Comparison of ENCODE assay signal across 8 mouse cellular contexts in the genomic region with DNA sequence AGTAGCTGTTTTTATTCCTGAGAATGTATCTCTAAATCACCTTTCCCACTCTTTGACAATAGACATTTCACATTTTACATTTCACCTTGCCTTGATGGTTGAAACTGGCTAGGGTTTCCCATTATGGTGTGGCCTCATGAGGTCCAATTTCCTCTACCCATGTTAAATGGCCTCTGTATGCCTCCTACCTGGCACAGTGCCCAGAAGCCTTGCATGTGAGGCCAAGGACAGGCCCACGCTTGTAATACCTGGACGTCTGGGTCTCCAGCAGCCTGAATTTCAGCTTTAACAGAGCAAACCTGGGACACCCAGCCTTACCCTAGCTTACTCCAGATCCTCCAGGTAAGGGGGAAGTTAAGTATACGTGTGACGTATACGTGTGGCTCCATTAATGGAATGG. TPM values are rescaled to one million over a fixed set of nuclear protein-coding genes. Genes with fewer than 3 reads are reported as not detected.
A peak's percentile ranks its signal among the peaks of the same experiment; 100 is the strongest.
DNase-seq lines count a peak whose midpoint lies in the region; ATAC-seq and TF ChIP-seq lines count a peak whose summit lies in the region.

No protein-coding gene starts in this region.

- peak overlapping the region; percentile 35 for H3K4me2 ChIP-seq in kidney, embryonic 14.5 days (replicated peaks; ENCODE audit: low read depth, low read length)

- peak overlapping the region; percentile 25; the same call in 1 of the 2 replicates for H3K9ac ChIP-seq in MEL (ENCODE audit: control insufficient read depth, low read depth, low read length, poor library complexity, severe bottlenecking)
- peak overlapping the region; percentile 32; the same call in 1 of the 2 replicates for H3K9ac ChIP-seq in kidney, embryonic 14.5 days (ENCODE audit: low read depth, low read length)

- 55% methylated on average over 5 of the region's 5 CpGs for WGBS in kidney, embryonic 14.5 days

- peak; percentile 56 for ATAC-seq in kidney, embryonic 14.5 days (ENCODE audit: low FRiP score, low TSS enrichment)
- ATAC-seq in inflammation-experienced regulatory T-cells, adult 6 months = no peak

- no peak for TF ChIP-seq CTCF in MEL (IDR thresholded peaks at IDR 0.05 in 2 of 3, conservative IDR thresholded peaks at IDR 0.05 in 1 of 3; ENCODE audit: control insufficient read depth in 1 of 3, insufficient read depth in 1 of 3, low read depth in 2 of 3, low read length in 3 of 3, poor library complexity in 1 of 3, severe bottlenecking in 1 of 3)

- peak; percentile 21 to 64 for DNase-seq in adrenal gland, adult (ENCODE audit: inconsistent age in 2 of 2, low spot score in 1 of 2)
- DNase-seq in adrenal gland, postnatal 4 days (ENCODE audit: low spot score in 2 of 2) = no peak
- peak; percentile 80 for DNase-seq in MEL (ENCODE audit: low read depth, low spot score)
- DNase-seq in lung, postnatal 14 days = peak; percentile 46
- no peak for DNase-seq in left cerebral cortex, postnatal 10 days (ENCODE audit: extremely low spot score in 1 of 2, low spot score in 2 of 2)
- no peak for DNase-seq in left cerebral cortex, postnatal 14 days (ENCODE audit: low spot score in 2 of 2)

- peaks cover 0 to 32% of the 10 kb centered on the region in 2 experiments; a peak in 2 of 4 replicates for H3K36me3 ChIP-seq in MEL (ENCODE audit: control insufficient read depth in 1 of 2, insufficient read depth in 2 of 2, low read length in 2 of 2)
- no peaks in the 10 kb centered on the region for H3K36me3 ChIP-seq in kidney, embryonic 14.5 days (ENCODE audit: control insufficient read depth, insufficient read depth, low read length)

- intact Hi-C loops in left cerebral cortex, postnatal 10 days (cut with DNase I) = no loop called here
- intact Hi-C loops in left cerebral cortex, postnatal 14 days (cut with DNase I) = no loop called here

- peak overlapping the region in 1 of 2 experiments; percentile 14; a peak in 2 of 4 replicates for H3K4me3 ChIP-seq in MEL (ENCODE audit: control insufficient read depth in 1 of 2, insufficient read depth in 1 of 2, low read depth in 2 of 2, low read length in 2 of 2)
- H3K4me3 ChIP-seq in kidney, embryonic 14.5 days (ENCODE audit: low read length) = peak overlapping the region; percentile 22; the same call in 1 of the 2 replicates

- H3K27me3 ChIP-seq in MEL (ENCODE audit: control insufficient read depth in 1 of 2, insufficient read depth in 2 of 2, low read length in 2 of 2) = no peaks in the 10 kb centered on the region
- 0 out of 2 replicates have a peak, but pooled peaks cover under 1% of the 10 kb centered on the region for H3K27me3 ChIP-seq in kidney, embryonic 14.5 days (ENCODE audit: control insufficient read depth, insufficient read depth, low read length)

- no peak for TF ChIP-seq RAD21 in MEL (IDR thresholded peaks at IDR 0.05; ENCODE audit: low read depth, low read length)

- peak overlapping the region; percentile 99 for H3K27ac ChIP-seq in MEL (ENCODE audit: control insufficient read depth, low read depth, low read length)
- H3K27ac ChIP-seq in kidney, embryonic 14.5 days (ENCODE audit: low read depth, low read length) = peak overlapping the region; percentile 83

- no peak for TF ChIP-seq POLR2A in MEL (IDR thresholded peaks at IDR 0.05; ENCODE audit: control insufficient read depth in 1 of 2, insufficient read depth in 1 of 2, low read depth in 1 of 2, low read length in 2 of 2, poor library complexity in 1 of 2)

- no peaks in the 10 kb centered on the region for H3K79me2 ChIP-seq in MEL (ENCODE audit: control insufficient read depth, insufficient read depth, low read length, poor library complexity)

- H3K4me1 ChIP-seq in MEL (ENCODE audit: control insufficient read depth in 1 of 2, insufficient read depth in 2 of 2, low read length in 2 of 2) = peaks cover 24 to 34% of the 10 kb centered on the region in 2 experiments
- 0 out of 2 replicates have a peak, but pooled peaks cover 18% of the 10 kb centered on the region for H3K4me1 ChIP-seq in kidney, embryonic 14.5 days (ENCODE audit: control insufficient read depth, insufficient read depth, low read length)

- H3K9me3 ChIP-seq in MEL (replicated peaks; ENCODE audit: insufficient read depth, low read length) = no peaks in the 10 kb centered on the region
- no peaks in the 10 kb centered on the region for H3K9me3 ChIP-seq in kidney, embryonic 14.5 days (ENCODE audit: control insufficient read depth, low read length)

- no peak for TF ChIP-seq EP300 in MEL (IDR thresholded peaks at IDR 0.05; ENCODE audit: low read depth in 1 of 2, low read length in 2 of 2)

TF ChIP-seq in MEL, 35 proteins besides CTCF, POLR2A, EP300 and RAD21:
- 0 out of 2 replicates have a peak, but pooled peaks have one; percentile 31 for TF ChIP-seq MYB (IDR thresholded peaks at IDR 0.05; ENCODE audit: low read depth, low read length)
- no peak for TF ChIP-seq NRF1 (IDR thresholded peaks at IDR 0.05; ENCODE audit: insufficient read depth, low read depth, low read length, poor library complexity, severe bottlenecking)
- TF ChIP-seq UBTF (IDR thresholded peaks at IDR 0.05; ENCODE audit: borderline replicate concordance, insufficient read depth, low read depth, low read length) = no peak
- no peak for TF ChIP-seq ZC3H11A (IDR thresholded peaks at IDR 0.05; ENCODE audit: low read depth, low read length)
- TF ChIP-seq USF1 (IDR thresholded peaks at IDR 0.05; ENCODE audit: low read depth, low read length) = no peak

RNA-seq across cellular contexts. Expression of a gene that starts 24.1 kb away (rescaled TPM):
- 1 to 10 TPM in 1 of 2 experiments, under 1 TPM in 1; 0.59 to 5.0 TPM for total RNA-seq in adrenal gland, postnatal 4 days (2021)
- total RNA-seq in MEL (2012; rRNA removed) = not detected in 2 replicates
- under 1 TPM in 1 of 2 experiments, not detected in 1; 0.11 TPM for polyA plus RNA-seq in MEL (2012; ENCODE audit: insufficient read depth in 1 of 2, insufficient read length in 2 of 2, low read depth in 1 of 2, low replicate concordance in 2 of 2, missing spikeins in 1 of 2)
- polyA plus RNA-seq in kidney, embryonic 14.5 days (2014; fragmentation: Nextera tagmentation; extraction: Ambion mirVana) = 3.5 and 6.0 TPM in 2 replicates
- 1 to 10 TPM in 1 of 3 experiments, under 1 TPM in 2; 0.26 to 1.1 (median 0.55) TPM for polyA plus RNA-seq in inflammation-experienced regulatory T-cells, adult 6 months (2017; shearing (Covaris generic))
- not detected for total RNA-seq in left cerebral cortex, postnatal 10 days (2021)
- not detected for total RNA-seq in left cerebral cortex, postnatal 14 days (2021)

RNA-seq across cellular contexts. Expression of a gene that starts 26.4 kb away (rescaled TPM):
- 10 to 100 TPM; 18.1 to 21.1 TPM for total RNA-seq in adrenal gland, postnatal 4 days (2021)
- total RNA-seq in MEL (2012; rRNA removed) = 27.5 and 28.7 TPM in 2 replicates
- 10 to 100 TPM in 1 of 2 experiments, not detected in 1; 52.9 TPM for polyA plus RNA-seq in MEL (2012; ENCODE audit: insufficient read depth in 1 of 2, insufficient read length in 2 of 2, low read depth in 1 of 2, low replicate concordance in 2 of 2, missing spikeins in 1 of 2)
- polyA plus RNA-seq in kidney, embryonic 14.5 days (2014; fragmentation: Nextera tagmentation; extraction: Ambion mirVana) = 30.2 and 47.3 TPM in 2 replicates
- 10 to 100 TPM in 2 of 3 experiments, 1 to 10 TPM in 1; 8.6 to 32.7 (median 20.0) TPM for polyA plus RNA-seq in inflammation-experienced regulatory T-cells, adult 6 months (2017; shearing (Covaris generic))
- total RNA-seq in left cerebral cortex, postnatal 10 days (2021) = 10 to 100 TPM; 26.5 to 27.9 TPM
- 10 to 100 TPM; 28.0 to 28.1 TPM for total RNA-seq in left cerebral cortex, postnatal 14 days (2021)

RNA-seq across cellular contexts. Expression of a gene that starts 47.0 kb away (rescaled TPM):
- total RNA-seq in adrenal gland, postnatal 4 days (2021) = under 1 TPM; 0.20 to 0.22 TPM
- total RNA-seq in MEL (2012; rRNA removed) = 0.65 TPM in 2 replicates
- 1 to 10 TPM in 1 of 2 experiments, not detected in 1; 2.5 TPM for polyA plus RNA-seq in MEL (2012; ENCODE audit: insufficient read depth in 1 of 2, insufficient read length in 2 of 2, low read depth in 1 of 2, low replicate concordance in 2 of 2, missing spikeins in 1 of 2)
- 0.35 and 0.57 TPM in 2 replicates for polyA plus RNA-seq in kidney, embryonic 14.5 days (2014; fragmentation: Nextera tagmentation; extraction: Ambion mirVana)
- not detected for polyA plus RNA-seq in inflammation-experienced regulatory T-cells, adult 6 months (2017; shearing (Covaris generic))
- under 1 TPM; 0.22 to 0.34 TPM for total RNA-seq in left cerebral cortex, postnatal 10 days (2021)
- under 1 TPM; 0.31 to 0.66 TPM for total RNA-seq in left cerebral cortex, postnatal 14 days (2021)

RNA-seq across cellular contexts. Expression of a gene that starts 57.4 kb away (rescaled TPM):
- under 1 TPM in 1 of 2 experiments, not detected in 1; 0.39 TPM for total RNA-seq in adrenal gland, postnatal 4 days (2021)
- 13.6 and 16.2 TPM in 2 replicates for total RNA-seq in MEL (2012; rRNA removed)
- polyA plus RNA-seq in MEL (2012; ENCODE audit: insufficient read depth in 1 of 2, insufficient read length in 2 of 2, low read depth in 1 of 2, low replicate concordance in 2 of 2, missing spikeins in 1 of 2) = 1 to 10 TPM in 1 of 2 experiments, not detected in 1; 9.3 TPM
- polyA plus RNA-seq in kidney, embryonic 14.5 days (2014; fragmentation: Nextera tagmentation; extraction: Ambion mirVana) = 2.3 and 2.8 TPM in 2 replicates
- polyA plus RNA-seq in inflammation-experienced regulatory T-cells, adult 6 months (2017; shearing (Covaris generic)) = 100 to 1,000 TPM; 603 to 779 (median 637) TPM
- total RNA-seq in left cerebral cortex, postnatal 10 days (2021) = not detected
- under 1 TPM in 1 of 2 experiments, not detected in 1; 0.32 TPM for total RNA-seq in left cerebral cortex, postnatal 14 days (2021)

Comparison
In these comparisons a context has a peak if more than half of its experiments do, and no peak if none do; other contexts are left out.
1. DNase-seq: peak in adrenal gland, adult (2 of 2), MEL (single experiment) and lung, postnatal 14 days (single experiment); none in adrenal gland, postnatal 4 days (0 of 2), left cerebral cortex, postnatal 10 days (0 of 2) and left cerebral cortex, postnatal 14 days (0 of 2).